Mouse (Mus musculus) embryonic facial prominence, embryonic 15.5 days (tissue): Measurements from ENCODE around the gene Fcgr4. TPM values are rescaled to one million over a fixed set of nuclear protein-coding genes. Genes with fewer than 3 reads are reported as not detected.

Experiments
- ATAC-seq: fragments of 200-750 bp; cut with Nextera tagmentation; 2 replicates; pipeline ENCODE4 v1.8.0; 2017; ENCODE audit warnings: low read depth, moderate TSS enrichment; ENCODE audit not compliant: insufficient number of reproducible peaks, low FRiP score, low TSS enrichment
- H3K27ac ChIP-seq: fragments of 300-500 bp; sonication (generic); replicated peaks from 2 replicates; pipeline ENCODE4 v1.5.1; 2015; ENCODE audit warnings: mild to moderate bottlenecking, inconsistent platforms
- H3K27me3 ChIP-seq: fragments of 300-500 bp; sonication (generic); 2 replicates; pipeline ENCODE4 v1.6.1; 2015; ENCODE audit warnings: inconsistent platforms
- H3K36me3 ChIP-seq: fragments of 300-500 bp; sonication (generic); 2 replicates; pipeline ENCODE4 v1.6.1; 2015; ENCODE audit warnings: mild to moderate bottlenecking, inconsistent platforms
- H3K4me1 ChIP-seq: fragments of 300-500 bp; sonication (generic); 2 replicates; pipeline ENCODE4 v1.6.1; 2015; ENCODE audit warnings: inconsistent platforms
- H3K4me2 ChIP-seq: fragments of 300-500 bp; sonication (generic); replicated peaks from 2 replicates; pipeline ENCODE4 v1.6.1; 2015; ENCODE audit warnings: mild to moderate bottlenecking, inconsistent platforms
- H3K4me3 ChIP-seq: fragments of 300-500 bp; sonication (generic); replicated peaks from 2 replicates; pipeline ENCODE4 v1.5.1; 2015; ENCODE audit warnings: mild to moderate bottlenecking, inconsistent platforms
- H3K9ac ChIP-seq: fragments of 300-500 bp; sonication (generic); 2 replicates; pipeline ENCODE4 v1.6.1; 2015; ENCODE audit warnings: inconsistent platforms
- H3K9me3 ChIP-seq: fragments of 300-500 bp; sonication (generic); replicated peaks from 2 replicates; pipeline ENCODE4 v1.6.1; 2016; ENCODE audit warnings: inconsistent platforms
- WGBS: fragments of 180-500 bp; shearing (Covaris S2); methylation state at CpG from one replicate; pipeline ENCODE4 v1.1.7; 2015; 5-methylcytosine and 5-hydroxymethylcytosine counted together
- polyA plus RNA-seq: library from polyadenylated mRNA; unstranded; fragments of >200 nt; fragmentation: Nextera tagmentation; extraction: Ambion mirVana; gene quantifications from 2 replicates; pipeline ENCODE4 v1.2.1, GENCODE M21; 2015

Fcgr4 gene
- polyA plus RNA-seq, 1 experiment from 2014 or later = 1.8 TPM

DNA sequence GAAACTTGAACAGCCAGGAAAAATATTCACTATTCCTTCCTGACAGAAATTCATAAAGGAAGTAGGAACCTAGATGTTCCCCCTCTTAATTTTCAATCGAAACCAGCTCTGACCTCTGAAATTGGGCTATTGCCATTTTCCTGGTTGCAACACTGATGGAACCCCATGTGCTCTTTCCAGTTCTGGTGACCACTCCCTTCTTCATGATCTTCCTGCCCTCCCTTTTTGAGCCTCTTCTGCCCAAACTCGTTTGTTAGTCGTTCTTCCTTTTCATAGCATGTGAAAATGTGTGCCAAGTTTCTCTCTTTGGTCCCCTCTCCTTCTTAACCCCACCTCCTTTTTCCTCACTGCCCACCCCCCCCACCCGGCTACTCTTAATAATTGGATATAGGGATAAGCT is 7.0 kb upstream of the Fcgr4 start:
- Histone ChIP-seq H3K9me3 (no peaks in the 10 kb centered on the region), H3K27ac (no peak overlapping the region), H3K4me3 (no peak overlapping the region), H3K4me1 (no peaks in the 10 kb centered on the region), H3K36me3 (no peaks in the 10 kb centered on the region), H3K9ac (no peak overlapping the region), H3K4me2 (no peak overlapping the region), H3K27me3 (no peaks in the 10 kb centered on the region)
- 76% methylated on average over 4 of the region's 4 CpGs for WGBS
- no peak for ATAC-seq

DNA sequence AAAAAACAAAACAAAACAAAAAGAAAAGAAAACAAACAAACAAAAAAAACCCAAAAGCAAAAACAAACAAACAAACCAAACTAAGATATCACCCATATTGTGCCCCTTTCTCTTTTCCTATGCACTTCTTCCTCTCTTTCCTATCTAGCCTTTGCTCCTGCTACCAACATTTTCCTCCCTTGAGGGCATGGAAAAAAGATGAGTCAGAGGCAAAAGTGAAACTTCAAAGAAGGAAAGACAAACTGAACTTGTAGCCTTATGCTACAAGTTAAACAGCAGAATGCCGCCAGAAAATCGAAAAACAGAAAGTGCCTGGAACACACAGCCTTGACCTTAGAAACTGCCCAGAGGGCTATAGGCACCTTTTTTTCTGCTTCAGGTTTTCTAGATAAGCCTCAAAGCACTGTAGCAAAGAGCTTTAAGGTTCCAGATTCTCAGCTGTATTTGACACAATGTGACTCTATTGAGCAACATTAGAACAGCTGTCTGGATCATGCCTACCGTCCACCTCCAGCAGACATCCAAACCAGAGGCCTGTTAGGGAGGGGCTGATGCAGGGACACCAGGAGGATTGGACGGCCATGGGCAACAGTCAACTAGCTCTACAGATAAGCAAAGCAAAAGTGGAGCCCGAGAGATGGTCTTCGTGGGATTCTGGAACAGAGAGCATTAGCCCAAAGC is 1.9 kb upstream of the Fcgr4 start:
- Histone ChIP-seq H3K4me2 (no peak overlapping the region), H3K36me3 (no peaks in the 10 kb centered on the region), H3K9me3 (no peaks in the 10 kb centered on the region), H3K4me3 (no peak overlapping the region), H3K27me3 (no peaks in the 10 kb centered on the region), H3K9ac (no peak overlapping the region), H3K27ac (no peak overlapping the region), H3K4me1 (no peaks in the 10 kb centered on the region)
- no peak for ATAC-seq
- WGBS = 79% methylated on average over 6 of the region's 6 CpGs

DNA sequence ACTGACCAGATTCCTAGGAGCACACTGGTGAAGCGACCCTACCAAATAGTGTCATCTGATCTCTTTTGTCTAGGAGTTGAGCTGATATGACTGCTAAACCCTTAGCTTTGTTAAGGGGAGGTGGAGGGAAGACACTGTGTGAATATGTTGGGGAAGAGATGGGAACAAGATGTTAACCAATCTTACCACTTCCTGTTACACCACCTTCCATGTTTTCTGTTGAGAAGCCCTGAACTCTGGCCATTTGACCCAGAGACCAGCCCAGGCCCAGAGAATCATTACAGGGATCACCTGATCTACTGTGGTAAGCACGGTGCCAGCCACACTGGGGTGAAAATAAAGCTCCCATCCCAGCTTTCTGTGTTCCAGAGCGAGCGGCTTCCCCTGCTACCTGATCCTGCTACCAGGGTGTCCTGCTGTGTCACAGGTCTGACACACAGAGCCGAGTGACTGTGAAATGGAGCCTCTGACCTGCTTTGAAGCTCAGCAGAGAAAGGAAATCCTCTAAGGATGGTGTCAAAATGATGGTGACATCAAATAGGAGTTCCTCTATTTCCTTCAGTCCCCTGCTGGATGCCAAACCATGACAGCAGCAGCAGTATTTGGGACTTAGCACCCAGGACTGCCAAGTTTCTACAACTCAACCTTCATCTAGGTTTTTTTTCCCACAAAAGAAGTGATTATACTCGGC is 1.1 kb upstream of the Fcgr4 start:
- 44% methylated on average over 6 of the region's 6 CpGs for WGBS
- H3K36me3 ChIP-seq = no peaks in the 10 kb centered on the region

DNA sequence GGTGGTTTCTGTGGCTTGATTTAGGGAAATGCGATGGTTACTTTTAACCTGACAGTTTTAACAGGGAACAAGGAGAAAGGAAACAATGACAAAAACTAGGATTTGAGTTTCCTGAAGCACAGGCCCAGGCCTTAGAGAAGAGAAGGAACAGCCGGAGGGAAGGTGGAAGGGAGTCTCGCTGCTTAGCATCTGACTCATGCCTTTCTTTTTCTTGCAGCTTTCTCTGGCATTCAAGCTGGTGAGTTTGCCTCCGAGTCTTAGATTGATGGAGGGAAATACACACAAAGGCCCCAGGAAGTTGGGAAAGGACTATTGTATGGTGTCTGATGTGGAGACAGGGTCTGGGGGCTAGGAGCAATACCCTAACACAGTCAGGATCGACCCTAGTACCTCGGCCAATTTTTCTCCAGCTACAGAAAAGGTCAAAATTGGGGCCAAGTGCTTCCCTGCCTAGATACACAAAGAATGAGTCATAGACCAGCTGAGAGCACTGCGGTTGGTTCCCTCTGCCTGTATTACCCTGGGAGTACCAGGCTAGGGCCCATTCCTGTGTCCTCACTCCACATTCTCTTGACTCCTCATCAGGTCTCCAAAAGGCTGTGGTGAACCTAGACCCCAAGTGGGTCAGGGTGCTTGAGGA is 711 bp downstream of the Fcgr4 start:
- no peak overlapping the region for H3K4me3 ChIP-seq
- no peak overlapping the region for H3K4me2 ChIP-seq
- no peak overlapping the region for H3K9ac ChIP-seq
- H3K36me3 ChIP-seq = no peaks in the 10 kb centered on the region
- ATAC-seq = no peak
- no peak overlapping the region for H3K27ac ChIP-seq
- no peaks in the 10 kb centered on the region for H3K9me3 ChIP-seq
- no peaks in the 10 kb centered on the region for H3K4me1 ChIP-seq
- WGBS = 80% methylated on average over 7 of the region's 7 CpGs
- H3K27me3 ChIP-seq = no peaks in the 10 kb centered on the region

More for the DNA sequence above, 1.1 kb upstream of the Fcgr4 start:
- H3K4me3 ChIP-seq = no peak overlapping the region
- ATAC-seq = no peak
- H3K27me3 ChIP-seq = no peaks in the 10 kb centered on the region
- no peaks in the 10 kb centered on the region for H3K9me3 ChIP-seq
- no peaks in the 10 kb centered on the region for H3K4me1 ChIP-seq
- H3K9ac ChIP-seq = no peak overlapping the region
- no peak overlapping the region for H3K27ac ChIP-seq
- no peak overlapping the region for H3K4me2 ChIP-seq

DNA sequence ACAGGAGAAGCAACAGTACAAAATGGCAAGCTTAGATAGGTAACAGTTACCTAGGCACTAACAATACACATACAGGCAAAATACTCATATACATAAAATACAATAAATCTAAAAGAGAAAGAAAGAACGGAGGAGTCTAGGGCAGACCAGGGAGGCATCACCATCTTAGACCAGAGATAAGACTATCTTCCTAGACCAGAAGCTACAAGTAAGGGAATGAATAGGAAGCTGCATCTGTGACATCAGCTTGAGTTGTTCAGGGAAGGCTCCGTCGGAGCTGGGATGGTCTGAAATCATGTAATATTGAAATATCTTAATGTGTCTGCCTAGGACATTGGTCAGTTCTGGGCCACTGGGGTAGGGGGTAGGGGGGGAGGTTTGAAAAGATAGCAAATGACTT is 13.0 kb downstream of the Fcgr4 start:
- Histone ChIP-seq H3K4me3 (no peak overlapping the region), H3K9ac (no peak overlapping the region), H3K4me2 (no peak overlapping the region), H3K9me3 (no peaks in the 10 kb centered on the region), H3K4me1 (peaks cover 10% of the 10 kb centered on the region; the same call in 1 of the 2 replicates), H3K36me3 (no peaks in the 10 kb centered on the region), H3K27ac (no peak overlapping the region), H3K27me3 (peaks cover 43% of the 10 kb centered on the region)
- ATAC-seq = no peak
- 90% methylated on average over 3 of the region's 3 CpGs for WGBS

DNA sequence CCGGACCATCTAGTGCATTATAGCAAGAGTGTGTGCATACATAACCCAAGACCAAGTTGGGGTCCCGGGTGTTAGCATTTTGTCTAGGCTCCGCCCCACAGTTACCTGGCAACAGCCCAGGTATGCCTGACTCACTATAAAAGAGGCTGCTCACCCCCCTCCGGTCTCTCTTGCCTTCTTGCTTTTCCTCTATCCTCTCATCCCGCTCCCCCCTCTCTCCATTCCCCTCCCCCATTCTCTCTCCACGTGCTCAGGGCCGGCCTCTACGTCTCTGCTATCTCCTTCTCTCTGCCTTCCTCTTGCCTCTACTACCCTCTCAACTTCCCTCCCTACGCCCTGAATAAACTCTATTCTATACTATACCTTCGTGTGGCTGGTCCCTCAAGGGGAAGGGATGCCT is 14.0 kb downstream of the Fcgr4 start:
- Histone ChIP-seq H3K27me3 (peaks cover 43% of the 10 kb centered on the region), H3K9ac (no peak overlapping the region; the same call in 1 of the 2 replicates), H3K9me3 (no peaks in the 10 kb centered on the region), H3K4me2 (peak overlapping the region; percentile 85), H3K4me1 (peaks cover 10% of the 10 kb centered on the region; the same call in 1 of the 2 replicates), H3K36me3 (no peaks in the 10 kb centered on the region), H3K27ac (no peak overlapping the region), H3K4me3 (peak overlapping the region; percentile 51)
- WGBS = 5% methylated on average over 10 of the region's 10 CpGs
- ATAC-seq = no peak

DNA sequence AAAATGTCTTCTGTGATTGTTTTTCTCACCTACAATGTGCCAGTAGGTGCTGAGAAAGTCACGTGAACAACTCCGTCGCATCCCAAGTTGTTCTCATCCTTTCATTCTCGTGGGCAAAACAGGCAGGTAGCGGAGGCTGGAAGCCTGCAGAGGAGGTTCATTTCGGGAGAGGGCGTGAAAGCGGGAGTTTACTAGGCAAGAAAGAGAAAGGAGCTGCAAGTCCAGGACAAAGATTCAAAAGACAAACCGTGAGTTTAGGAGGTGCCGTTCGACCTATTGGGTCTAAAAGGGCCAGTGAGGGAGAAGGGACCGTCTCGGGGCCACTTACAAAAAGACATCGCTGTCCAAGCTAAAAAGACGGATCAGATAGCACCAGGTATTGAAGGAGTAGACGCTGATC is 14.5 kb downstream of the Fcgr4 start:
- no peak for ATAC-seq
- Histone ChIP-seq H3K4me3 (peak overlapping the region; percentile 51), H3K9ac (peak overlapping the region; percentile 29), H3K4me1 (peaks cover 10% of the 10 kb centered on the region; the same call in 1 of the 2 replicates), H3K27me3 (peaks cover 43% of the 10 kb centered on the region), H3K27ac (no peak overlapping the region), H3K36me3 (no peaks in the 10 kb centered on the region), H3K9me3 (no peaks in the 10 kb centered on the region), H3K4me2 (peak overlapping the region; percentile 85)
- under 1% methylated on average over 16 of the region's 16 CpGs for WGBS

DNA sequence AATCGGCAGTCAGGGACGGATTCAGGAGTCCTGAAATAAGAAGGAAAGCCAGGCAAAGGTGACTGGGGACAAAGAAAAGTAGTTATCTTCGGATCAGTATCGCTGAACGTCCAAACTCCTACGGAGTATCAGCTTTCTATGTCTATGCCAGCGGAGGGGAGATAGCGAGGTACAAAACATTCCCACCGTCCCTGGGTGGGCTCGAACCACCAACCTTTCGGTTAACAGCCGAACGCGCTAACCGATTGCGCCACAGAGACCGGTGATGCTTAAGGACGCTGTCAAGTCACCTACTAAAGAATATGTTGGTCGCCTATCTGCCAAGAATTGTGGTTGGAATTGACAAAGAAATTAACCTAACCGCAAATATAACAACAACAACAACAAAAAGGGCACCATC is 15.0 kb downstream of the Fcgr4 start:
- ATAC-seq = peak; percentile 70
- H3K9ac ChIP-seq = no peak overlapping the region

DNA sequence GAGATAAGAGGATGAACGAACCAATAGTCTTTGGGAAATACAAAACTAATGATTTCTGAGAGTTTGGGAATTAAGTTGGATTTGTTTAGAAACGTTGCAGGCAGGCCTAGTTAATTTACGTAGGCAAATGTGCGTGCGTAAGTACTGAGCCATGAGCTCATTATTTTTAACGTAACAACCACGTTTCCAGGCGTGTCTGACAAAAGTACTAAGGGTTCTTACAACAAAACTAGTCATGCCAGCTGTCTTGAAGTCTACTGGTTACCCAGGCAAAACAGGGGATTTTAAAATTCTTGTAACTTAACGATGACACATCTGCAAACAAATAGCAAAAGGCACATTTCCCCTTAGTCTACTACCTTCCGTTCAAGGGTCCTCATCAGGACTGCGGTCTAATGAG is 15.5 kb downstream of the Fcgr4 start:
- Histone ChIP-seq H3K9ac (no peak overlapping the region), H3K4me3 (peak overlapping the region; percentile 51), H3K27ac (no peak overlapping the region), H3K9me3 (no peaks in the 10 kb centered on the region), H3K4me1 (peaks cover 10% of the 10 kb centered on the region; the same call in 1 of the 2 replicates), H3K36me3 (no peaks in the 10 kb centered on the region), H3K27me3 (peaks cover 41% of the 10 kb centered on the region), H3K4me2 (peak overlapping the region; percentile 85)
- 6% methylated on average over 11 of the region's 11 CpGs for WGBS
- no peak for ATAC-seq

More for the DNA sequence above, 15.0 kb downstream of the Fcgr4 start:
- Histone ChIP-seq H3K4me1 (peaks cover 10% of the 10 kb centered on the region; the same call in 1 of the 2 replicates), H3K27me3 (peaks cover 42% of the 10 kb centered on the region), H3K9me3 (no peaks in the 10 kb centered on the region), H3K4me3 (peak overlapping the region; percentile 51), H3K36me3 (no peaks in the 10 kb centered on the region), H3K27ac (no peak overlapping the region), H3K4me2 (peak overlapping the region; percentile 85)
- under 1% methylated on average over 20 of the region's 20 CpGs for WGBS

DNA sequence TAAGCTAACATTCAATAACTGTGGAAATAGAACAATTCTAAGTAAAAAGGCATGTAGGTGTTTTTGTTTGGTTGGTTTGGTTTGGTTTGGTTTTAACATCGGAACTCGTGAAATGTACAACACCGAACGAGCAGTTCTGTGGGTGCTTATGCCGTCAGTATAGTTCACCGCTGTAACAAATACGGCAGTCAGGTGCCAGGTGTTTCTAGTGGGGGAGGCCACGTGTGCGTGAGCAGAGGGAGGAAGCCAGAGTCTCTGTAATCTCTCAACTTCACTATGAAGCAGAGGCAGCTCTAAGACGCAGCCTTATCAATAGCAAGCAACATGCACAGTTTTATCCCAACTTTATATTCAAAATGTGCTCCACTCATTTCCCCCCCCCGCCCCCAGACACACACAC is 16.9 kb downstream of the Fcgr4 start:
- no peak overlapping the region for H3K4me2 ChIP-seq
- 42% methylated on average over 11 of the region's 11 CpGs for WGBS
- no peak overlapping the region for H3K4me3 ChIP-seq
- peaks cover 10% of the 10 kb centered on the region; the same call in 1 of the 2 replicates for H3K4me1 ChIP-seq
- H3K27ac ChIP-seq = no peak overlapping the region
- no peak for ATAC-seq
- H3K9me3 ChIP-seq = no peaks in the 10 kb centered on the region
- H3K27me3 ChIP-seq = peaks cover 38% of the 10 kb centered on the region
- no peaks in the 10 kb centered on the region for H3K36me3 ChIP-seq
- no peak overlapping the region for H3K9ac ChIP-seq

DNA sequence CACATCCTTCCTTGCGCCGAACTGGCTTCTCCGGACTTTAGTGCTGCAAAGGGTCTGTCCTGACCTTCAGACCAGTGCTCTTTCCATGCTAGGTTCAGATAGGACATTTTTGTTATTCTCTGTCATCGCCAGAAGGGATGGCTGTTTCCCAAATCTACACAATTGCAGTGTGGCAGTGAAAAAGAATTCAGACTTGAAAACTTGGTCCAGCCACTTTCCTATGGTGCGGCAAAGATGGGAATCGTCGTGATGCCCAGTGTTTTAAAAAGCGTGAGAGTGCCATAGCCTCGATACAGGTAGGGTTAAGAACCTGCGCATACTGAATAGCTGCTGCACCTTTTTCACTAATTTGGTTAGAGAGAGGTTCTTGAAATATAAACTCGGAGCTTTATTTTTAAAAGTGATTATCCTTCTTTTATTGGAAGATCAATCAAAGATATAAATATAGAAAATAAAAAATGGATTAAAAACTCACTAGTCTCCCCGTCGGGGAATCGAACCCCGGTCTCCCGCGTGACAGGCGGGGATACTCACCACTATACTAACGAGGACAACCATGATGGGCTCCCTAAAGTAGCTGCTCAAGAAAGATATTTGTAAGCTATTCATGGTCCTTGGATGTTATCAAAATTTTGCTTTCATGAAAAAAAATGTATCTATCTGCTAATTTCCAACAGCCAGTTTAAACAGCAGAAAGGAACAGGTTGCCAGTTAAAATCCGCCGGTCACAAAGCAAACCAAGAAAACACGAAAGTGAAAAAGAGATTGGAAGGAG is 18.0 kb downstream of the Fcgr4 start:
- Histone ChIP-seq H3K4me3 (peak overlapping the region; percentile 45), H3K4me2 (peak overlapping the region; percentile 66), H3K9me3 (no peaks in the 10 kb centered on the region), H3K27ac (no peak overlapping the region), H3K9ac (no peak overlapping the region), H3K27me3 (peaks cover 28% of the 10 kb centered on the region), H3K4me1 (peaks cover 10% of the 10 kb centered on the region; the same call in 1 of the 2 replicates), H3K36me3 (no peaks in the 10 kb centered on the region)
- 3% methylated on average over 22 of the region's 22 CpGs for WGBS
- 0 out of 2 replicates have a peak, but pooled peaks have one; percentile 64 for ATAC-seq
